Mouse (Mus musculus) megakaryocyte progenitor cell, adult 5-6 weeks (primary cell): ENCODE data around the gene Cdh26. TPM values are rescaled to one million over a fixed set of nuclear protein-coding genes. Genes with fewer than 3 reads are reported as not detected.

Experiments used
- ATAC-seq: replicated peaks from 2 replicates; pipeline ENCODE4 v1.8.0; 2016; ENCODE audit warnings: mild to moderate bottlenecking, moderate TSS enrichment, inconsistent platforms; ENCODE audit not compliant: poor library complexity
- total RNA-seq, 2 experiments: library from RNA; stranded (forward) in 1 of 2; stranded (reverse) in 1 of 2; fragments of 157-497, 149-512 nt in 1 of 2; fragments of 200-1000 nt in 1 of 2; gene quantifications; 2 replicates each; pipeline versions ENCODE4 v1.2.3 to v1.2.4; 2015 to 2017

The Cdh26 gene
- total RNA-seq, 2 experiments from 2014 or later, result not detected

GRCm38 (mm10) chr2:178433903-178434302 is 3.6 kb downstream of the Cdh26 start:
- ATAC-seq, result no peak

DNA sequence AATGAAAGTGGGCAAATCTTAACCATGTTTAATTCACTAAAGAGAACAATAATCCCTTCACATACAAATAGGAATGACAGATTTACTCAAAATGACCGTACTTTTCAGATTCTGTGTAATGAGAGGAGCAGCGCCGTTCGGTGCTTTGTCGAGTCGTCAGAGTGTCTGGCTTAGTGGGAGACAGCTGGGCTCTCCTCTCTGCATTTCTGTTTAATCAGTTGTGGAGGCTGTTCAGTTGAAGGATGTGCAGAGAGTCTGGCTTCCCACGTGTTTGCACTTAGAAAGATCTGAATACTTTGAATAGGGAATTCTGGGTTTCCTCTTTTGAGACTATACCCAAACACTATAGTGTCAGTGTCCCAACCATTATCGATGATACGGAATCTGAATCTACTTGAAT is 7.0 kb downstream of the Cdh26 start:
- ATAC-seq, result no peak

- no peak for ATAC-seq
Measured at GRCm38 (mm10) chr2:178449386-178449785, 19.1 kb downstream of the Cdh26 start.

DNA sequence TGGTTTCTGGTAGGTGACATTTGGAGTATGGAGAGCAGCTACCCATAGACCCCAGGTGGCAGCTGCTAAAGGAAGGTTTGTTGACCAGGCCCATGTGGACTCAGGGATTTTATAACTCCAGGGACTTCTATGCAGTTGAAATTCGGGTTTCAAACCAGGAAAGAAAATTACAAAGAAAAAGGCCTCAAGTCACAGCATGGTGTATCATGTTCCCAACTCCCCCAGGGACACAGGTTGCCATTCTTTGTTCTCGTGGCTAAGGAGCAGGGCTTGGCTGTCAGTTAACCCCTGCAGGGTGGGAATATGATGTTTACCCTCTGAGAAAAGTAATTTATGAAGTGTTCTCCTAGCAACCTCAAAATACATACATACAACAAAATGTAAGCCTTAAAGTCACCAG is 19.9 kb downstream of the Cdh26 start:
- ATAC-seq, result no peak

DNA sequence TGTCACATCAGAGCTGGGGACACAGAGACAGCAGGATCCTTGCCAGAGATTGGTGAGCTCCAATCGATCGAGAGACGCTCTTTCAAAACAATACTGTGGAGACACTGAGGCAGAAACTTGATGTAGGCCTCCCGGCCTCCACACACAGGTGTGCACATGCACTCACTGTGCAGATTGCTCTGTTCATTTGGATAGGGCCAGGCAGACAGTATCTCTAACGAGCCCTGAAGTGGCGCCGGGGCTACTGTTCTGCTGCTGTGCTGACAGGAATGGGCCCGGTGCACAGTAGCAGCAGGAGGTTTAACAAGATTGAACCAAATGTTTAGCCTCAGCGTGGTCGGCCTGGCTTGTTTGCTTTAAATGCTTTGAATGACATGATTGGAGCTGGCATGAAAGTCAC is 20.6 kb downstream of the Cdh26 start:
- ATAC-seq, result no peak

GRCm38 (mm10) chr2:178454664-178455516 is 24.6 kb downstream of the Cdh26 start:
- ATAC-seq, result no peak

DNA sequence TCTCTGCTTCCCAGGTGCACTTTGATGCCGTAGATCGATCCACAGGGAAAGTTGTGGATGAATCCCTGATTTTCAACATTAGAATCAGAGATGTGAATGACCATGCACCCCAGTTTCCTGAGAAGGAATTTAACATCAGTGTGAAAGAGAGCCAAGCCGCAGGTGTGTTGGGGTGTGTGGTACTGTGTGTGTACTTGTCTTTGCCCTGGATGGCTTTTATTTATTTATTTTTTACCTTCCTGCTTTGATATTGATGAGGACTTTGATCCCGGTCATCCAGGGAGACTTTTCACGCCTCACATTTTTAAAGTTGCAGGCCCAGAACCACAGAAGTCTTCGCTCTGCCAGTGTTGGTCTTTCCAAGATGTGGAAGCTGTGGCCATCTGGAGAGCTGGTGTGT is 27.1 kb downstream of the Cdh26 start:
- no peak for ATAC-seq

DNA sequence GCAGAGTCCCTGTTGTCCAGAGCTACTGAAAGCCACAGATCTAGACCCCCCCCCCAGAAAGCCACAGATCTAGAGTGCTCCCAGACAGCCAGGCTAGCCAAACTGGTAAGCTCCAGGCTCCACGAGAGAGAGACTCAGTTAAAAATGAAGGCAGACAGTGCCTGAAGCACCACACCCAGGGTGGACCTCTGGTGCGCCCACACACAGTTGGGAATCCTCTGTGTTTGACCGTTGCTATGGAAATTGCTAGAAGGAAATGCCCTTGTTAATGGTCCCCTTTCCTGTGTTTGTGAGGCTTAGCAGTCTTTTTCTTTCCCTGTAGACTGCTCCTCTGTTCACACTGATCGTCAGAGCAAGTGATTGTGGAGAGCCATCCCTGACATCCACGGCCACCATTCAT is 30.0 kb downstream of the Cdh26 start:
- ATAC-seq, result no peak

- no peak for ATAC-seq
Measured at GRCm38 (mm10) chr2:178471546-178472480, 41.5 kb downstream of the Cdh26 start.

- no peak for ATAC-seq
Measured at GRCm38 (mm10) chr2:178473916-178474315, 43.6 kb downstream of the Cdh26 start.

DNA sequence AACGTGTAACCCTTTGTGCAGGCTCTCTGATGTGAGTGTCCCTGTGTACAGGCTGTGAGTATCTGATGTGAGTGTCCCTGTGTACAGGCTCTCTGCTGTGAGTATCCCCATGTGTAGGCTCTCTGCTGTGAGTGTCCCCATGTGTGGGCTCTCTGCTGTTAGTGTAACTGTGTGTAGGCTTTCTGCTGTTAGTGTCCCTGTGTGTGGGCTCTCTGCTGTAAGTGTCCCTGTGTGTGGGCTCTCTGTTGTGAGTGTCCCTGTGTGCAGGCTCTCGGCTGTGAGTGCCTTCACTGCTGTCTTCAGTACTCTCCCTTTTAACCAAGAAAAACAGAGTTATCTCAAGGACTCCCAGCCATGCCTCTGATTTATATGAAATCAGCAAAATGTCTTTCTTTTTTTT is 46.9 kb downstream of the Cdh26 start:
- no peak for ATAC-seq

GRCm38 (mm10) chr2:178479011-178479410 is 48.7 kb downstream of the Cdh26 start:
- no peak for ATAC-seq

GRCm38 (mm10) chr2:178480932-178481331 is 50.6 kb downstream of the Cdh26 start:
- ATAC-seq, result no peak

- no peak for ATAC-seq
Measured at GRCm38 (mm10) chr2:178483462-178483861, 53.1 kb downstream of the Cdh26 start.

DNA sequence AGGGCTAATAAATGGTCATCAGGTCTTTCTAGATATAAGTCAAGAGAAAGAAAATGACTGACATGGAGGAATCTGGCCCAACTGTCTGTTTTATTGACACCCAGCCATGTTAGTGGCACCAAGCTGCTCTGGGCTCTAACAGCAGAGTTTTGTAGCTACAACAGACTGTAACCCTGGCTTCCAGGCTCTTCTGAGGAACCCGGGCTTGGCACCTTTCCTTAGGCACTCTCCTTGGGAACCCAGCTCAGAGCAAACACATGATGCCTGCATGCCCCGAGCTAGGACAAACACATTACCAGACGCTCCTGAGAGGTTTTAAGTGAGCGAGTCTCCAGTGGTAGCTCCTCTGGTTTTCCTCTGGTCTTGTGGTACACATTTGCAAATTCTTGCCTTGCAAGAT is 57.9 kb downstream of the Cdh26 start:
- ATAC-seq, result no peak

GRCm38 (mm10) chr2:178490245-178490920 is 60.1 kb downstream of the Cdh26 start:
- no peak for ATAC-seq

- ATAC-seq, result no peak
Measured at GRCm38 (mm10) chr2:178494066-178494465, 63.7 kb downstream of the Cdh26 start.

- no peak for ATAC-seq
Measured at GRCm38 (mm10) chr2:178495816-178496215, 65.5 kb downstream of the Cdh26 start.

DNA sequence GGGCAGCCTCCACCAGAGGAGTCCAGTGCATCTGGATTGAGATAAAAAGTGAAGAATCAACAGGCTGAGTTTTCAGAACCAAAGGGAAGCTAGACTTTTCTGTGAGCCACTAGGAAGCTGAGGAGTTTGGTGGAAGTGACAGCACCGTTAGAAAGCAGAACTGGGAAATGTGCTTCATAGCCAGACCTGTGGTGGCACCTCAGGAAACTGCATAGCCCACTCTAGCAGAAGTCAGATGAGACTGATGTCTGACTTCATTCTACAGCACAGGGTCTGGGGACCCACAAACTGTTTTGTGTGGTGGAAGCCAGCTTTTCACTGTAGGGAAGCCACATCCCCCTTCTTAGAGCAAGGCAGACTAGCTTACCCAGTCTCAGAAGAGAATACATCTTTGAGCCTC is 67.6 kb downstream of the Cdh26 start:
- peak; percentile 77 for ATAC-seq

GRCm38 (mm10) chr2:178498409-178498808 is 68.1 kb downstream of the Cdh26 start:
- ATAC-seq, result peak; percentile 47

DNA sequence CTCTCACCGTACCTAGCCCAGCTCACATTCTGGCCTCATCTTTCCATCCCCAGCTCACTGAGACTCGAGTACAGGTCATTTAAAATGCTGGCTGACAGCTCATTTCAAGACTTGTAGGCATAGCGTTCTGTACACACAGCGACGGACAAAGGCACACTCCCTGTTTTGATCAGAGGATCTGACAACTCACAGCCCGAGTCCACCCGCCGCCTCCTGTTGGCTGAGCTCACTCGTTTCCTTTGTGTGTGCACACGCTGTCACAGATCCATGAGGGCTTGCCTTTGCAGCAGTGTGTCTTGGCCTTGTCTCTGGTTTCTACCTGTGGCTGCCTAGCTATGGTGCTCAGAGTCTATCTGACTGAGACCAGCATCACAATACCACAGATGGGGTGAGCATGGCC is 72.1 kb downstream of the Cdh26 start:
- ATAC-seq, result no peak
